Comparison of ENCODE assay signal across 27 mouse cellular contexts in genomic region chr4:94149056-94149455, GRCm38 (mm10).
DNase-seq lines count a peak whose midpoint lies in the region; ATAC-seq and TF ChIP-seq lines count a peak whose summit lies in the region.
"Had no signal": no experiment of that assay in that cellular context is flagged by ENCODE, and none has a peak within 500 bp of the region (broad histone marks: within the 10 kb centered on the region; RNA-seq: fewer than 3 reads in every experiment).

No protein-coding gene starts in this region.

- ATAC-seq in intestine, embryonic 14.5 days (replicated peaks; ENCODE audit: low FRiP score, low TSS enrichment, low read depth): peak; percentile 36; the same call in 1 of the 2 replicates
- ATAC-seq in intestine, postnatal 0 days: no peak
- ATAC-seq in intestine, embryonic 15.5 days: peak; percentile 67; the same call in 1 of the 2 replicates
- ATAC-seq: forebrain, embryonic 13.5 days; inflammation-experienced regulatory T-cells, adult 6 months; liver, embryonic 12.5 days; midbrain, embryonic 16.5 days; Patski had no signal

- WGBS in intestine, embryonic 14.5 days: 33% methylated on average over 3 of the region's 3 CpGs
- 58% methylated on average over 3 of the region's 3 CpGs for WGBS in intestine, postnatal 0 days
- 50% methylated on average over 3 of the region's 3 CpGs for WGBS in intestine, embryonic 15.5 days

- no peaks in the 10 kb centered on the region for H3K36me3 ChIP-seq in intestine, embryonic 14.5 days (ENCODE audit: control insufficient read depth, insufficient read depth, low read length)
- no peaks in the 10 kb centered on the region for H3K36me3 ChIP-seq in intestine, postnatal 0 days (ENCODE audit: control insufficient read depth, insufficient read depth)
- H3K36me3 ChIP-seq in intestine, embryonic 15.5 days: no peaks in the 10 kb centered on the region
- H3K36me3 ChIP-seq: embryonic facial prominence, embryonic 12.5 days; limb, embryonic 13.5 days; liver, embryonic 12.5 days; midbrain, embryonic 10.5 days; stomach, embryonic 15.5 days had no signal

- H3K4me2 ChIP-seq in intestine, embryonic 14.5 days (ENCODE audit: low read length): no peak overlapping the region
- H3K4me2 ChIP-seq in intestine, postnatal 0 days (replicated peaks; ENCODE audit: low read depth): no peak overlapping the region
- H3K4me2 ChIP-seq in intestine, embryonic 15.5 days (replicated peaks): no peak overlapping the region
- H3K4me2 ChIP-seq: embryonic facial prominence, embryonic 12.5 days; forebrain, embryonic 13.5 days; hindbrain, embryonic 14.5 days; limb, embryonic 13.5 days; liver, embryonic 12.5 days; stomach, embryonic 15.5 days had no signal

- no peak for TF ChIP-seq CTCF in intestine, postnatal 0 days (IDR thresholded peaks at IDR 0.05; ENCODE audit: low read depth)

- no peaks in the 10 kb centered on the region for H3K9me3 ChIP-seq in intestine, embryonic 14.5 days (ENCODE audit: control insufficient read depth, low read length)
- H3K9me3 ChIP-seq in intestine, postnatal 0 days (ENCODE audit: control insufficient read depth): 0 out of 2 replicates have a peak, but pooled peaks cover 3% of the 10 kb centered on the region
- no peaks in the 10 kb centered on the region for H3K9me3 ChIP-seq in intestine, embryonic 15.5 days
- H3K9me3 ChIP-seq: embryonic facial prominence, embryonic 12.5 days; forebrain, embryonic 13.5 days; limb, embryonic 13.5 days; liver, embryonic 12.5 days; midbrain, embryonic 10.5 days; stomach, embryonic 15.5 days had no signal

- 0 out of 2 replicates have a peak, but pooled peaks cover 2% of the 10 kb centered on the region for H3K4me1 ChIP-seq in intestine, embryonic 14.5 days (replicated peaks; ENCODE audit: control insufficient read depth, insufficient read depth, low read length)
- H3K4me1 ChIP-seq in intestine, postnatal 0 days (replicated peaks; ENCODE audit: control insufficient read depth, insufficient read depth, low read length): no peaks in the 10 kb centered on the region
- H3K4me1 ChIP-seq in intestine, embryonic 15.5 days (replicated peaks): no peaks in the 10 kb centered on the region
- H3K4me1 ChIP-seq: embryonic facial prominence, embryonic 12.5 days; limb, embryonic 13.5 days; liver, embryonic 12.5 days; stomach, embryonic 15.5 days had no signal

- no peak overlapping the region for H3K4me3 ChIP-seq in intestine, embryonic 14.5 days (ENCODE audit: low read depth, low read length)
- no peak overlapping the region for H3K4me3 ChIP-seq in intestine, postnatal 0 days (ENCODE audit: low read depth, low read length)
- H3K4me3 ChIP-seq in intestine, embryonic 15.5 days (replicated peaks): no peak overlapping the region
- H3K4me3 ChIP-seq: embryonic facial prominence, embryonic 12.5 days; erythroblast, embryonic 14.5 days; forebrain, embryonic 13.5 days; layer of hippocampus, adult 2 months; limb, embryonic 13.5 days; liver, embryonic 12.5 days; midbrain, embryonic 10.5 days; myocyte; stomach, embryonic 15.5 days had no signal

- DNase-seq in intestine, embryonic 14.5 days (ENCODE audit: low spot score): no peak
- DNase-seq in kidney, postnatal 4 days: peak; percentile 5 to 7
- DNase-seq in kidney, adult 9 months: no peak
- peak; percentile 32 for DNase-seq in retina, postnatal 1 day
- DNase-seq in adrenal gland, postnatal 14 days: no peak
- DNase-seq: adrenal gland, adult 2 months; cerebellum, adult 18-20 months; cerebellum, postnatal 14 days; lung, adult 18-20 months; lung, postnatal 10 days; thymus, adult 2 months; thymus, postnatal 4 days had no signal

- no peaks in the 10 kb centered on the region for H3K27me3 ChIP-seq in intestine, embryonic 14.5 days (replicated peaks; ENCODE audit: control insufficient read depth, insufficient read depth, low read length)
- no peaks in the 10 kb centered on the region for H3K27me3 ChIP-seq in intestine, postnatal 0 days (replicated peaks; ENCODE audit: control insufficient read depth, insufficient read depth, low read length)
- no peaks in the 10 kb centered on the region for H3K27me3 ChIP-seq in intestine, embryonic 15.5 days (replicated peaks)
- H3K27me3 ChIP-seq: embryonic facial prominence, embryonic 12.5 days; forebrain, embryonic 13.5 days; limb, embryonic 13.5 days; liver, embryonic 12.5 days; Patski; stomach, embryonic 15.5 days had no signal

- H3K27ac ChIP-seq in intestine, embryonic 14.5 days (ENCODE audit: low read depth): no peak overlapping the region
- H3K27ac ChIP-seq in intestine, postnatal 0 days (ENCODE audit: low read depth, low read length): no peak overlapping the region
- H3K27ac ChIP-seq in intestine, embryonic 15.5 days: no peak overlapping the region
- H3K27ac ChIP-seq: embryonic facial prominence, embryonic 12.5 days; forebrain, embryonic 13.5 days; hindbrain, embryonic 14.5 days; layer of hippocampus, adult 2 months; limb, embryonic 13.5 days; liver, embryonic 12.5 days; midbrain, embryonic 10.5 days; stomach, embryonic 15.5 days had no signal

- H3K9ac ChIP-seq in intestine, embryonic 14.5 days (ENCODE audit: low read length): no peak overlapping the region
- no peak overlapping the region for H3K9ac ChIP-seq in intestine, postnatal 0 days (ENCODE audit: low read depth, low read length)
- H3K9ac ChIP-seq in intestine, embryonic 15.5 days: no peak overlapping the region
- H3K9ac ChIP-seq: embryonic facial prominence, embryonic 12.5 days; forebrain, embryonic 13.5 days; hindbrain, embryonic 14.5 days; limb, embryonic 13.5 days; liver, embryonic 12.5 days; stomach, embryonic 15.5 days had no signal

Comparison
In these comparisons a context has a peak if more than half of its experiments do, and no peak if none do; other contexts are left out.
1. DNase-seq: peak in kidney, postnatal 4 days (2 of 2) and retina, postnatal 1 day (single experiment); none in intestine, embryonic 14.5 days (single experiment), kidney, adult 9 months (single experiment) and adrenal gland, postnatal 14 days (single experiment).